Mouse (Mus musculus) CH12.LX (cell line): Measurements from ENCODE around the gene Lrrc20. TPM values are rescaled to one million over a fixed set of nuclear protein-coding genes. Genes with fewer than 3 reads are reported as not detected.

Experiments used
- DNase-seq: peaks from one replicate; pipeline ENCODE4 v3.0.0-alpha.2; 2013; ENCODE audit errors: extremely low read depth
- H3K27ac ChIP-seq: 2 replicates; pipeline ENCODE4 v1.5.1; 2012; ENCODE audit warnings: low read depth, mild to moderate bottlenecking, control low read depth, moderate library complexity; ENCODE audit not compliant: insufficient read depth
- H3K27me3 ChIP-seq: replicated peaks from 2 replicates; pipeline ENCODE3; 2012; ENCODE audit warnings: inconsistent platforms
- H3K36me3 ChIP-seq, 2 experiments: replicated peaks in 1 of 2; 2 replicates each; pipeline versions ENCODE3 to v1.6.1; 2012; ENCODE audit warnings: inconsistent platforms in 1 of 2, low read length in 1 of 2, mild to moderate bottlenecking in 1 of 2, mixed read lengths in 1 of 2, moderate library complexity in 1 of 2; ENCODE audit not compliant: control insufficient read depth in 1 of 2, insufficient read depth in 1 of 2
- H3K4me1 ChIP-seq, 2 experiments: 2 replicates each; pipeline ENCODE4 v1.6.1; 2012; ENCODE audit warnings: inconsistent platforms in 1 of 2, moderate library complexity in 1 of 2; ENCODE audit not compliant: insufficient read depth in 2 of 2, control insufficient read depth in 1 of 2
- H3K4me2 ChIP-seq: 2 replicates; pipeline ENCODE4 v1.6.1; 2012; ENCODE audit warnings: low read depth, mild to moderate bottlenecking, control low read depth; ENCODE audit not compliant: poor library complexity, insufficient read depth, severe bottlenecking
- H3K4me3 ChIP-seq, 3 experiments: fragments of 150-350 bp in 1 of 3; sonication (generic) in 1 of 3; replicated peaks in 1 of 3; 2 replicates each; pipeline versions ENCODE3 to v1.5.1; 2011 to 2012; ENCODE audit warnings: low read depth in 2 of 3, low read length in 2 of 3, mild to moderate bottlenecking in 2 of 3, moderate library complexity in 2 of 3, control low read depth in 1 of 3, improper control_type of control experiment in 1 of 3, inconsistent platforms in 1 of 3, mixed read lengths in 1 of 3; ENCODE audit not compliant: poor library complexity in 1 of 3
- H3K79me2 ChIP-seq: replicated peaks from 2 replicates; pipeline ENCODE4 v1.6.1; 2012; ENCODE audit warnings: mild to moderate bottlenecking, moderate library complexity; ENCODE audit not compliant: control insufficient read depth, poor library complexity, insufficient read depth, severe bottlenecking; ENCODE audit errors: extremely low read depth
- H3K9ac ChIP-seq: 2 replicates; pipeline ENCODE4 v1.6.1; 2012; ENCODE audit warnings: low read depth, mild to moderate bottlenecking, control low read depth, moderate library complexity; ENCODE audit not compliant: insufficient read depth
- H3K9me3 ChIP-seq: replicated peaks from 2 replicates; pipeline ENCODE3; 2012; ENCODE audit warnings: low read length, inconsistent platforms, mixed read lengths
- CTCF ChIP-seq, 2 experiments: IDR thresholded peaks in 1 of 2; conservative IDR thresholded peaks in 1 of 2; 2 replicates each; pipeline ENCODE4 v1.5.1; 2011 to 2012; ENCODE audit warnings: low read depth in 2 of 2, low read length in 2 of 2, improper control_type of control experiment in 1 of 2, inconsistent platforms in 1 of 2, mild to moderate bottlenecking in 1 of 2, moderate library complexity in 1 of 2
- ETS1 ChIP-seq: conservative IDR thresholded peaks from 2 replicates; pipeline ENCODE4 v1.6.1; 2012; ENCODE audit warnings: low read depth, mild to moderate bottlenecking, inconsistent platforms, low read length, improper control_type of control experiment, moderate library complexity
- HCFC1 ChIP-seq: IDR thresholded peaks from 2 replicates; pipeline ENCODE4 v1.6.1; 2012; ENCODE audit warnings: low read depth, mild to moderate bottlenecking, inconsistent platforms, low read length, improper control_type of control experiment
- JUN ChIP-seq: IDR thresholded peaks from 2 replicates; pipeline ENCODE4 v1.6.1; 2011; ENCODE audit warnings: low read depth, mild to moderate bottlenecking, low read length, improper control_type of control experiment, moderate library complexity; ENCODE audit not compliant: insufficient read depth
- KAT2A ChIP-seq: IDR thresholded peaks from 2 replicates; pipeline ENCODE4 v1.6.1; 2012; ENCODE audit warnings: low read length, improper control_type of control experiment, inconsistent platforms; ENCODE audit not compliant: insufficient replicate concordance
- MAZ ChIP-seq: IDR thresholded peaks from 2 replicates; pipeline ENCODE4 v1.6.1; 2012; ENCODE audit warnings: low read depth, mild to moderate bottlenecking, inconsistent platforms, low read length, improper control_type of control experiment, moderate library complexity
- MXI1 ChIP-seq: IDR thresholded peaks from 2 replicates; pipeline ENCODE4 v1.6.1; 2011; ENCODE audit warnings: mild to moderate bottlenecking, low read depth, low read length, improper control_type of control experiment
- MYC ChIP-seq: IDR thresholded peaks from 2 replicates; pipeline ENCODE4 v1.6.1; 2011; ENCODE audit warnings: low read depth, mild to moderate bottlenecking, improper control_type of control experiment, low read length
- NELFE ChIP-seq: IDR thresholded peaks from 2 replicates; pipeline ENCODE4 v1.6.1; 2011; ENCODE audit warnings: low read depth, low read length, improper control_type of control experiment
- POLR2A ChIP-seq: IDR thresholded peaks from 2 replicates; pipeline ENCODE4 v1.6.1; 2011; ENCODE audit warnings: low read depth, mild to moderate bottlenecking, improper control_type of control experiment, low read length
- POLR2AphosphoS2 ChIP-seq: IDR thresholded peaks from 2 replicates; pipeline ENCODE4 v1.6.1; 2011; ENCODE audit warnings: low read depth, low read length, improper control_type of control experiment
- SIN3A ChIP-seq: IDR thresholded peaks from 2 replicates; pipeline ENCODE4 v1.6.1; 2012; ENCODE audit warnings: low read length, improper control_type of control experiment, inconsistent platforms
- TCF12 ChIP-seq: IDR thresholded peaks from 2 replicates; pipeline ENCODE4 v1.6.1; 2014; ENCODE audit warnings: low read depth, mild to moderate bottlenecking, inconsistent platforms, low read length, improper control_type of control experiment
- UBTF ChIP-seq: IDR thresholded peaks from 2 replicates; pipeline ENCODE4 v1.6.1; 2012; ENCODE audit warnings: low read depth, mild to moderate bottlenecking, inconsistent platforms, low read length, improper control_type of control experiment, moderate library complexity
- ZKSCAN1 ChIP-seq: IDR thresholded peaks from 2 replicates; pipeline ENCODE4 v1.6.1; 2012; ENCODE audit warnings: low read depth, inconsistent platforms, low read length, improper control_type of control experiment, borderline replicate concordance
- ZNF384 ChIP-seq: IDR thresholded peaks from 2 replicates; pipeline ENCODE4 v1.6.1; 2012; ENCODE audit warnings: low read depth, low read length, improper control_type of control experiment, inconsistent platforms
- dilution Hi-C: fragments of 300-500 bp; cut with MboI; formaldehyde crosslinking; loops from 2 replicates; pipeline ENCODE4 v1.14.3; 2020; ENCODE audit warnings: low sequenced_read_pairs; ENCODE audit not compliant: extremely low pct_unique_long_range_greater_than_20kb, extremely low pct_ligation_motif_present
- in situ Hi-C: fragments of 300-500 bp; cut with MboI; formaldehyde crosslinking; loops from 3 replicates; pipeline ENCODE4 v1.14.3; 2019; ENCODE audit warnings: low sequenced_read_pairs, low pct_ligation_motif_present, low pct_unique_long_range_greater_than_20kb, mixed read lengths
- polyA plus RNA-seq: library from polyadenylated mRNA; unstranded; fragments of >175 nt; gene quantifications from 2 replicates; pipeline ENCODE4 v1.2.1, GENCODE M21; 2012; ENCODE audit warnings: low read depth; ENCODE audit not compliant: insufficient read length
- total RNA-seq, 2 experiments: library from RNA; depleted of rRNA; stranded (reverse); fragments of 300-350 nt in 1 of 2; fragments of >200 nt in 1 of 2; gene quantifications; 2 replicates each; pipeline ENCODE4 v1.2.3; 2012 to 2014

The Lrrc20 gene
- total and polyA plus RNA-seq, 3 experiments = 8.0 to 13.7 (median 9.9) TPM

- Histone ChIP-seq H3K4me3 (no peak overlapping the region), H3K4me1 (peaks cover 2 to 9% of the 10 kb centered on the region in 2 experiments), H3K27me3 (no peaks in the 10 kb centered on the region), H3K9me3 (no peaks in the 10 kb centered on the region), H3K79me2 (no peaks in the 10 kb centered on the region), H3K9ac (no peak overlapping the region), H3K4me2 (no peak overlapping the region), H3K36me3 (peaks cover 27 to 41% of the 10 kb centered on the region in 2 experiments), H3K27ac (no peak overlapping the region)
- dilution Hi-C loops = no loop called here
- DNase-seq = no peak
- in situ Hi-C loops = no loop called here
- TF ChIP-seq UBTF = no peak
- no peak for TF ChIP-seq JUN
- TF ChIP-seq TCF12 = no peak
These were observed 47.6 kb upstream of the Lrrc20 start for GRCm38 (mm10) chr10:61427951-61428350.

GRCm38 (mm10) chr10:61428416-61428815 lies 47.2 kb upstream of the Lrrc20 start:
- no peak overlapping the region for H3K4me3 ChIP-seq
- no peak overlapping the region for H3K4me2 ChIP-seq
- H3K9me3 ChIP-seq = no peaks in the 10 kb centered on the region
- no peak overlapping the region for H3K27ac ChIP-seq
- TF ChIP-seq MXI1 (no peak), ZNF384 (no peak), NELFE (no peak), MAZ (no peak), CTCF (conservative IDR thresholded peaks at IDR 0.05 in 1 of 2, IDR thresholded peaks at IDR 0.05 in 1 of 2; ENCODE audit: low read depth in 2 of 2, low read length in 2 of 2) (no peak), ZKSCAN1 (no peak), MYC (no peak), KAT2A (no peak), HCFC1 (no peak), TCF12 (no peak), POLR2AphosphoS2 (no peak), POLR2A (no peak), ETS1 (no peak)
- peaks cover 32 to 46% of the 10 kb centered on the region in 2 experiments for H3K36me3 ChIP-seq
- no peak overlapping the region for H3K9ac ChIP-seq
- dilution Hi-C loops = no loop called here
- DNase-seq = no peak
- no peaks in the 10 kb centered on the region for H3K79me2 ChIP-seq
- H3K27me3 ChIP-seq = no peaks in the 10 kb centered on the region
- H3K4me1 ChIP-seq = peaks cover 0 to 4% of the 10 kb centered on the region in 2 experiments; a peak in 2 of 4 replicates
- in situ Hi-C loops = no loop called here

DNA sequence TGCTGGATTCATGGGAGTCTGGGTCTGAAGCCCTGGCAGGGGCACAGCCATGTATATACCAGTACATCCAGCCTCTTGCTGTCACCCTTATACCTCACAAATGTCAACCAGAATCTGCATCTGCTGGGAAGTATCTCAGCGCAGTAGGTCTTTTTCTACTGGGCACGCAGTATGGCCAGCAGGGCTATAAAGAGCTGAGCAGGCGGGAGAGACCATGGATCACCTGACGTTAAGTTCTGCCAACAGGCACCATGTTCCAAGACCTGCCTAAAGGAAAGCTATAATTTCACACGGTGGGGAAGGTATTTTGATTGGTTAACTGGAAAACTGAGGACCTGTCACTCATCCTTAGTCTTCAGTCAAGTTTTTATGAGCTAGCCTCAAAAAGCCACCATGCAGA lies 46.6 kb upstream of the Lrrc20 start:
- no peaks in the 10 kb centered on the region for H3K79me2 ChIP-seq
- dilution Hi-C loops (no loop called here), in situ Hi-C loops (no loop called here)
- H3K9ac ChIP-seq = no peak overlapping the region
- no peak for DNase-seq
- no peak overlapping the region for H3K4me2 ChIP-seq
- H3K4me1 ChIP-seq = peaks cover 0 to 3% of the 10 kb centered on the region in 2 experiments; a peak in 2 of 4 replicates
- H3K4me3 ChIP-seq = no peak overlapping the region
- TF ChIP-seq NELFE (no peak), SIN3A (no peak)
- no peak overlapping the region for H3K27ac ChIP-seq
- peaks cover 38 to 52% of the 10 kb centered on the region in 2 experiments for H3K36me3 ChIP-seq
- H3K9me3 ChIP-seq = no peaks in the 10 kb centered on the region
- H3K27me3 ChIP-seq = no peaks in the 10 kb centered on the region
